Mouse (Mus musculus) spleen, adult 2 months (tissue): ENCODE results near the gene Myf5.

Experiments used
- CTCF ChIP-seq: fragments of 200-500 bp; IDR thresholded peaks from 2 replicates; pipeline ENCODE4 v1.5.1; 2011; ENCODE audit warnings: mild to moderate bottlenecking, inconsistent platforms; ENCODE audit not compliant: insufficient read depth, insufficient read length, insufficient replicate concordance; ENCODE audit errors: extremely low read depth
- POLR2A ChIP-seq: fragments of 200-500 bp; IDR thresholded peaks from 2 replicates; pipeline ENCODE4 v1.6.1; 2011; ENCODE audit warnings: low read depth, low read length, inconsistent platforms

DNA sequence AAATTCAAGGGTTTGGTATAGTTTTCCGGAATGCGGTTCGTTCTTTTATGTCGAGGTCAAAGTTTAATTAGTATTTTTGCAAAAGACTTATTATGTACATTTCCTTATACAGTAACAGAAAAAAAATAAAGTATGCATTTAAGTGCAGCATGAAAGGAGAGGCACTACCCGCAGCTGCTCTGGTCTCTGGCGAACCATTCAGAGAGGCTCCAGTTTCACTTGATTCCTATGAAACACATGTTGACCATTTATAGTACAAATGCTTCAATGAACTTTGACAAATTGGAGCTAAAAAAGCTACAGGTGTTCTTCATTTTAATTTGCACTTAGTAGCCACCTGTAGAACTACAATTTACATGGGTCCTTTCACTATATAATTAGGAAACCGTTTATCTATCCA, 28.8 kb upstream of the Myf5 start:
- TF ChIP-seq CTCF (no peak), POLR2A (no peak)
